Mouse (Mus musculus) kidney, embryonic 15.5 days (tissue): ENCODE measurements around the gene Pfdn5. TPM values are rescaled to one million over a fixed set of nuclear protein-coding genes. Genes with fewer than 3 reads are reported as not detected.

Source experiments
- ATAC-seq: fragments of 200-750 bp; cut with Nextera tagmentation; replicated peaks from 2 replicates; pipeline ENCODE4 v1.8.0; 2017; ENCODE audit warnings: moderate TSS enrichment; ENCODE audit not compliant: low FRiP score
- H3K27ac ChIP-seq: fragments of 300-500 bp; sonication (generic); 2 replicates; pipeline ENCODE4 v1.5.1; 2015; ENCODE audit warnings: mild to moderate bottlenecking, inconsistent platforms
- H3K27me3 ChIP-seq: fragments of 300-500 bp; sonication (generic); 2 replicates; pipeline ENCODE4 v1.6.1; 2015; ENCODE audit warnings: inconsistent platforms
- H3K36me3 ChIP-seq: fragments of 300-500 bp; sonication (generic); 2 replicates; pipeline ENCODE4 v1.6.1; 2015; ENCODE audit warnings: inconsistent platforms
- H3K4me1 ChIP-seq: fragments of 300-500 bp; sonication (generic); 2 replicates; pipeline ENCODE4 v1.6.1; 2015; ENCODE audit warnings: inconsistent platforms
- H3K4me2 ChIP-seq: fragments of 300-500 bp; sonication (generic); 2 replicates; pipeline ENCODE4 v1.6.1; 2015; ENCODE audit warnings: moderate library complexity, mild to moderate bottlenecking, inconsistent platforms
- H3K4me3 ChIP-seq: fragments of 300-500 bp; sonication (generic); replicated peaks from 2 replicates; pipeline ENCODE4 v1.5.1; 2015; ENCODE audit warnings: mild to moderate bottlenecking, inconsistent platforms
- H3K9ac ChIP-seq: fragments of 300-500 bp; sonication (generic); 2 replicates; pipeline ENCODE4 v1.6.1; 2015; ENCODE audit warnings: mild to moderate bottlenecking, inconsistent platforms
- H3K9me3 ChIP-seq: fragments of 300-500 bp; sonication (generic); replicated peaks from 2 replicates; pipeline ENCODE4 v1.6.1; 2016; ENCODE audit warnings: inconsistent platforms
- WGBS: fragments of 180-500 bp; shearing (Covaris S2); methylation state at CpG from one replicate; pipeline ENCODE4 v1.1.7; 2015; ENCODE audit warnings: mixed read lengths; 5-methylcytosine and 5-hydroxymethylcytosine counted together
- polyA plus RNA-seq: library from polyadenylated mRNA; unstranded; fragments of >200 nt; fragmentation: Nextera tagmentation; extraction: Ambion mirVana; gene quantifications from 2 replicates; pipeline ENCODE4 v1.2.1, GENCODE M21; 2015

The Pfdn5 gene
- polyA plus RNA-seq, 1 experiment from 2014 or later, result 382 TPM

DNA sequence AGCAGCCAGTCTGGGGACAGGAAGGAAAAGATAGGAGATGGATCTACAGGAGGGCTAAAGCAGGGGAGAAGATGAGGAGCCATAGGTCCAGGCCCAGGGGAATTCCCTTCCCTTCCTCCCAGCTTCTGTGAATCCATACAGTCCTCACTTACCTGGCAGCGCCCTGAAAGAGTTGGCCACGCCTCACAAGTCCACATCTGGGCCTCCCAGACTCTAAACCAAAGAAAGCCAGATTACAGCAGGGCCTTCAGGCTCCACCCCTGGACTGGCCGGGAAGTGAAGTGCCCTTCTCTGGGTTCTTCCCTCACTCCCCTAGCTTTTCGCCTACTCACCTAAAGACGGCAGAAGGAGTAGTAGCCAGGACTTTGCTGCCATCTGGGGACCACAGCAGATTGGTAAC is 13.7 kb downstream of the Pfdn5 start:
- 66% methylated on average over 5 of the region's 5 CpGs for WGBS
- H3K27me3 ChIP-seq, result no peaks in the 10 kb centered on the region
- no peak overlapping the region for H3K9ac ChIP-seq
- no peak for ATAC-seq
- H3K9me3 ChIP-seq, result no peaks in the 10 kb centered on the region
- no peak overlapping the region for H3K4me3 ChIP-seq
- peaks cover 94% of the 10 kb centered on the region for H3K36me3 ChIP-seq
- no peaks in the 10 kb centered on the region for H3K4me1 ChIP-seq
- H3K4me2 ChIP-seq, result no peak overlapping the region
- H3K27ac ChIP-seq, result no peak overlapping the region

DNA sequence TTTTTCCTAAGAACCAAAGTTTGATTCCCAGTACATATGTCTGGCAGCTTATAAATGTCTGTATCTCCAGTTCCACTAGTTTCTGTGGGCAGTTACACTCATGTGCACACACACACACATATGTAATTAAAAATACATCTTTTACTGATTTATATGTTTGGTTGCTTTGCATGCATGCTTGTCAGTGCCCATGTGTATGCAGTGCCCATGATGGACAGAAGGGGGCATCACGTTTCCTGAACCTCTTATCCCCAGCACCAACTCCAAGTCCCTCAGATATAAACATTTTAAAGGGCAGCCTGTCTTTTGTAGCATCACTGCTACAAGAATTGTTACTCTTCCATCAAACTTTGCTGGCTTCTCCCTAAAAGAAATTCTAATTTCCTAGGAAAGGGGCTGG is 15.7 kb downstream of the Pfdn5 start:
- no peak overlapping the region for H3K4me3 ChIP-seq
- WGBS, result 19% methylated on average over 1 of the region's 1 CpGs
- H3K27me3 ChIP-seq, result no peaks in the 10 kb centered on the region
- no peak overlapping the region for H3K4me2 ChIP-seq
- no peak overlapping the region for H3K27ac ChIP-seq
- no peaks in the 10 kb centered on the region for H3K4me1 ChIP-seq
- ATAC-seq, result no peak
- H3K36me3 ChIP-seq, result peaks cover 94% of the 10 kb centered on the region
- no peak overlapping the region for H3K9ac ChIP-seq
- H3K9me3 ChIP-seq, result no peaks in the 10 kb centered on the region

DNA sequence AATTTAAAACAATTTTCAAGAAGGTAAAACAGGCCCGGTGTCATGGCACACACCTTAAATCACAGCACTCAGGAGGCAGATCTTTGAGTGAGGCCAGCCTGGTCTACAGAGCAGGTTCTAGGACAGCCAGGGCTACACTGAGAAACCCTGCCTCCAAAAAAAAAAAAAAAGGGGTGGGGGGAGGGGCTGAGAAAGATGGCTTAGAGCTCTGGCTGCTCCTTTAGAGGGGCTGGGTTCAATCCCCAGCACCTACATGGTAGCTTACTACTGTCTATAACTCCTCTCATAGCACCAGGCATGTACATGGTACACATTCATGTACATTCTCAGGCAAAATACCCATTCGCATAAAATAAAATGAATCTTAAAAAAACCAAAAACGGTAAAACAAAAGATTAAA is 18.6 kb downstream of the Pfdn5 start:
- Histone ChIP-seq H3K27me3 (no peaks in the 10 kb centered on the region), H3K4me1 (0 out of 2 replicates have a peak, but pooled peaks cover under 1% of the 10 kb centered on the region), H3K27ac (no peak overlapping the region), H3K9me3 (no peaks in the 10 kb centered on the region), H3K36me3 (peaks cover 79% of the 10 kb centered on the region), H3K4me3 (no peak overlapping the region), H3K9ac (no peak overlapping the region), H3K4me2 (no peak overlapping the region)
- 94% methylated on average over 3 of the region's 3 CpGs for WGBS
- no peak for ATAC-seq

DNA sequence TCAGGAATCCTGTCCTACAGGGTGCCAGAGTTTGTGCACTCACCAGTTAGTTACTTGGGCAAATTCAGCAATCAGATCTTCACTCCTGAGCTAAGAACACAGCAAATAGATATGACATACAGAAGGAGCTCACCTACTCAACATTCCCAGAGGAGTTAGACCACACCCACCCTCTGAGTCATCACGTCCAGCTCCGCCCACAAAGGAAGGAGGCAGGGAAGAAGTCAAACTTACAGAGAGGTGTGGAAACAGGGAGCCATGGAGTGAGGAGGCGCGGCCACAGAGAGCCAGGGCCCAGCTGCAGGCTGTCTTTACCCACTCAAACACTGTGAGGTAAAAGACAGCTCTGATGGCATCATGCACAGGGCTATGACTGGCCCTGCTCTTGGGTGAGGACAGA is 20.5 kb downstream of the Pfdn5 start:
- 69% methylated on average over 4 of the region's 4 CpGs for WGBS
- no peak overlapping the region for H3K27ac ChIP-seq
- ATAC-seq, result no peak
- H3K4me3 ChIP-seq, result no peak overlapping the region
- H3K4me2 ChIP-seq, result no peak overlapping the region
- no peak overlapping the region for H3K9ac ChIP-seq
- peaks cover 10% of the 10 kb centered on the region for H3K4me1 ChIP-seq
- H3K36me3 ChIP-seq, result peaks cover 64% of the 10 kb centered on the region
- H3K9me3 ChIP-seq, result no peaks in the 10 kb centered on the region
- no peaks in the 10 kb centered on the region for H3K27me3 ChIP-seq

DNA sequence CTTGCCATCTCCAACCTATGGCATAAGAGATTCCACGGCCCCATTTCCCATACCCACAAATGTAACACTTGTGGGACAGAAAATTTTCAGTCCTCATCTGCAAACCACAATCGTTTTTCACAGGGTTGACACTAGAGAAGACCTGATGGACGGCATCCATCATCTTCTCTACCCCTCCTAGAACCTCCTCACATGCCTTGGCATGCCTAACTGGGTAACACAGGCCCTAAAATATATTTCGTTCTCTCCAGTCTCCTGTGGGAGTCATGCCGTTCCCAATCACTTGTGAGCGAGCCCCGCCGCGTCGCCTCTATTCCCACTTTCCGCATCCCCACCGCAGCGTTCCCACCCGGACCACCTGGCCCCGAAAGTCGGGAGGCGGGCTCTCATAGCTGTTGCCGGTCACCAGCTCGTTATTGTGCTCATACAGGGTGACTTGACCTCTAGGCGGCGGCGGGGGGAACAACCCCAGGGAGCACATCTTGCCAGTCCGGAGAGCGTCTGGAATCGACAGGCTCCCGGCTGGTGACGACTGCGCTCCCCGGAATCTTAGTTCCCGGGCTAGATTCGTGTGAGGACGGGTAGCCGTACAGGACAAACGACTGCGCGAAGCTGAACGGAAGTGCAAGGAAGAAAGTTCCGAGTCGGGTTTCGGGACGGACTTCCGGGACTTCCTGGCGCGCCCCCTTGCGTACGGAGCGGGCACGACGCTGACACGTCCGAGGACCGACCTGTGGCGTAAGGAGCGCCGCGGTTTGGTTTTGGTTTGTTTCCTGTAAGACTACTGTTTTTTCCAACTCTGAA is 24.4 kb downstream of the Pfdn5 start, which contains the start of gene Aaas:
TSS of gene Aaas (minus strand) at position 634 of the 804 bp plus-strand sequence.
- ATAC-seq, result peak; percentile 80
- H3K9ac ChIP-seq, result peak within 1 kb of the TSS; percentile 84
- under 1% methylated on average over 56 of the region's 56 CpGs for WGBS
- H3K4me2 ChIP-seq, result peak within 1 kb of the TSS; percentile 89
- H3K4me1 ChIP-seq, result peaks cover 15% of the 10 kb centered on the region
- peak within 1 kb of the TSS; percentile 80 for H3K4me3 ChIP-seq
- H3K27me3 ChIP-seq, result no peaks in the 10 kb centered on the region
- H3K27ac ChIP-seq, result peak within 1 kb of the TSS; percentile 85
- peaks cover 27% of the 10 kb centered on the region for H3K36me3 ChIP-seq
- H3K9me3 ChIP-seq, result no peaks in the 10 kb centered on the region

DNA sequence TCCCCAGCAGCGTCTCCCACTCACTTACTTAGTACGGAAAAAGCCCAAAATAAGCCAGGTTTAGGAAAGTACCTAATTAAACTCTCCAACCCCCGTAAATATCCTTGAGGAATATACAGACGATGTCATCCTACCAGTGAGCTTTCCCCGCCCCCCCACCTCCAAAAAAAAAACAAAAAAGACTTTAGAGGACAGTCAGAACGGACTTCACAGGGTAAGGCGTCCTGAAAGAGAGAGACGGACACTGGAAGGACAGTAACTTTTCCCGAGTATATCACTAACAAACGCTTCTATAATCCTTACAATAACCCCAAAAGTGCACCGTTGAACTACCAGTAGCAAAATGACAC is 25.0 kb downstream of the Pfdn5 start:
- ATAC-seq, result 0 out of 2 replicates have a peak, but pooled peaks have one; percentile 19
- peaks cover 20% of the 10 kb centered on the region for H3K4me1 ChIP-seq
- H3K4me3 ChIP-seq, result peak overlapping the region; percentile 80
- WGBS, result 10% methylated on average over 11 of the region's 11 CpGs
- peak overlapping the region; percentile 84 for H3K9ac ChIP-seq
- no peaks in the 10 kb centered on the region for H3K27me3 ChIP-seq
- peaks cover 21% of the 10 kb centered on the region for H3K36me3 ChIP-seq
- H3K4me2 ChIP-seq, result peak overlapping the region; percentile 89
- peak overlapping the region; percentile 85; the same call in 1 of the 2 replicates for H3K27ac ChIP-seq
- H3K9me3 ChIP-seq, result no peaks in the 10 kb centered on the region

DNA sequence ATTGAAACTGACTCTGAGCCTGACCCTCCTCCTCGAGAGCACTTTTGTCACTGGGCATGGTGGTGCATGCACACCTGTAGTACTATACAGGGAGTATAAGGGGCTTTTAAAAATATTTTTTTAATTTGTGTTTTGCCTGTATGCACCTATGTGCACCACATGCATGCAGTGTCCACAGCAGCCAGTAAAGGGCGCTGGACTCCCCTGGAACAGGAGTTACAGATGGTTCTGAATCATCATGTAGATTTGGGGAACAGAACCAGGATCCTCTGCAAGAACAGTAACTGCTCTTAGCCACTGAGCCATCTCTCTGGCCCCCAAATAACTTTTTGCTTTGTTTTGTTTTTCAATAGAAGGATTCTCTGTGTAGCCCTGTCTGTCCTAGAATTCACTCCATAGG is 26.3 kb downstream of the Pfdn5 start:
- no peak for ATAC-seq
- Histone ChIP-seq H3K36me3 (peaks cover 9% of the 10 kb centered on the region), H3K4me2 (no peak overlapping the region), H3K9ac (no peak overlapping the region), H3K27ac (no peak overlapping the region), H3K4me1 (peaks cover 33% of the 10 kb centered on the region), H3K27me3 (peaks cover 3% of the 10 kb centered on the region; the same call in 1 of the 2 replicates), H3K4me3 (no peak overlapping the region), H3K9me3 (no peaks in the 10 kb centered on the region)
- WGBS, result 59% methylated on average over 2 of the region's 2 CpGs

DNA sequence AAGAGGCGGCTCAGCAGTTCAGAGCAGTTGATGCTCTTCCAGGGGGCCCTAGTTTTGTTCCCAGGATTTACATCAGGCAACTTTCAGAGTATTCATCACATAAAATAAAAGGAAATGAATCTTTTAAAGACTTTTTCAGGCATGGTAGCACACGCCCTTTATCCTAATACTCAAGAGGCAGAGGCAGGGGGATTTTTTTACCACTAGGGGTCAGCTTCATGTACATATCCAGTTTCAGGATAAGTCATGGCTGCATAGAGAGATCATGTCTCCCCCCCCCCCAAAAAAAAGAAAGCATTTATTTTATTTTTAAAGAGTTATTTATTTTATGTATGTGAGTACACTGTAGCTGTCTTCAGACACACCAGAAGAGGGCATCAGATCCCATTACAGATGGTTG is 28.1 kb downstream of the Pfdn5 start:
- Histone ChIP-seq H3K9me3 (no peaks in the 10 kb centered on the region), H3K9ac (no peak overlapping the region), H3K27me3 (peaks cover 18% of the 10 kb centered on the region), H3K4me3 (no peak overlapping the region), H3K36me3 (no peaks in the 10 kb centered on the region), H3K4me1 (peaks cover 51% of the 10 kb centered on the region), H3K4me2 (no peak overlapping the region), H3K27ac (no peak overlapping the region)
- 78% methylated on average over 2 of the region's 2 CpGs for WGBS
- ATAC-seq, result no peak

DNA sequence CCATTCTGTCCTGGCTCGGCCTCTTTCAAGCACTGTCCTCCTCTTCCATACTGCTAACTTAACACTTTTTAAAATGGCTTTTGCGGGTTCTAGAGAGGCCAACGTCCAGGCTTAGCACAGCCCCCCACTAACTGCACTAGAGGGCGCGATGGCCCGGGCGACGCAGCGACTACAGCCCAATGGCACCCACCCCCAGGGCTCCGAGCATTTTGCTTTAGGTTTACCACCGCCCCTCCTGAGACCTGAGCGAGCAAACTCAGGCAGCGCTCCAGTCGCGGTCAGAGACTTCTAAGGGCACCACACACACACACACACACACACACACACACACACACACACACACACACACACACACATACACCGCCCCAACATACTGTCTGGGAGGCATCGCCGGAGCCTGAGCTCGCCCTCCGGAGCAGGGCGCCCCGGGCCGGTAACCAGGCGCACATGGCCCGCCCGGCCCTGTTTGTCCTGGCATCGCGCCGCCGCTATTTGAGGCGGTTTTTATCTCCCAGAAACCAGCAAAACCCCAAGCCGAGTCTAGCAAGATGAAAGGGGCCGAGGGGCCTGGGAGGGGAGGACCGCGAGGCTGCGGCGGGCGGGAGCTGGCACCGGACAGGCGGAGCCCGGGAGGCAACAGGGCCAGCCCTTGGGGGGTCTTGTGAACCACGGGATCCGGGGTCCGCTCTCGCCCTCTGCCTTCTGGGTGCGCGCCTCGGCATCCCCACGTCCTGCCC is 29.4 kb downstream of the Pfdn5 start:
- Histone ChIP-seq H3K4me3 (peak overlapping the region; percentile 47), H3K27me3 (peaks cover 30% of the 10 kb centered on the region), H3K9me3 (no peaks in the 10 kb centered on the region), H3K4me1 (peaks cover 45% of the 10 kb centered on the region), H3K27ac (peak overlapping the region; percentile 92), H3K36me3 (no peaks in the 10 kb centered on the region), H3K4me2 (peak overlapping the region; percentile 79), H3K9ac (peak overlapping the region; percentile 58)
- peak; percentile 63 for ATAC-seq
- under 1% methylated on average over 47 of the region's 49 CpGs for WGBS

DNA sequence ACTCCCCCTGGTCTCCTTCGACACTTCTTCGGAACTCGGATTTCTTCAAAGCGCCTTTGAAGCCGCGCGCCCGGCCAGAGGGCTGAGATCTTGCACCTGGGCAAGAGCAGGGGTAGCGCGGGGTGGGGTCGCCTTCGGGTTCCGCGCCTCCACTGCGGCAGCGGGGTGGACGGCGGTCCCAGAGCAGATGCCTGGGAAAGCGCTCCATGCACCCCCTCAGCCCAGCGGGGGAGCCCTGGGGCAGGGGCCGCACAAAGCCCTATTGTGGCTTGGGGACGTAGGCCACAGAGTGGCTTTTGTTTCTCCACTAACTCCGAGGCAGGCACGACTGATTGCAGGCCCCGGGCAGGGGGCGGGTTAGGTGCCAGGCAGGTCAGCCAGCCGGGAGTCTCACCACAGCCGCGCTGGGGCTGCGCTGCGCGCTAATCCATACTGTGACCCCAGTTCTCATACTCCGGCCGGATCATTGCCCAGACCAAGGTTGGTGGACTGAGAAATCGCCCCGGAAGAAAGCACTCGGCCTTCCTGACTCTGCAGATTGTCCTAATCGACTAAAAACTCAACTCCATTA is 30.0 kb downstream of the Pfdn5 start:
- Histone ChIP-seq H3K27ac (peak overlapping the region; percentile 92), H3K36me3 (no peaks in the 10 kb centered on the region), H3K4me3 (peak overlapping the region; percentile 47), H3K9ac (peak overlapping the region; percentile 58), H3K9me3 (no peaks in the 10 kb centered on the region), H3K27me3 (peaks cover 31% of the 10 kb centered on the region), H3K4me2 (peak overlapping the region; percentile 79), H3K4me1 (peaks cover 44% of the 10 kb centered on the region)
- peak; percentile 67 for ATAC-seq
- WGBS, result under 1% methylated on average over 38 of the region's 38 CpGs

DNA sequence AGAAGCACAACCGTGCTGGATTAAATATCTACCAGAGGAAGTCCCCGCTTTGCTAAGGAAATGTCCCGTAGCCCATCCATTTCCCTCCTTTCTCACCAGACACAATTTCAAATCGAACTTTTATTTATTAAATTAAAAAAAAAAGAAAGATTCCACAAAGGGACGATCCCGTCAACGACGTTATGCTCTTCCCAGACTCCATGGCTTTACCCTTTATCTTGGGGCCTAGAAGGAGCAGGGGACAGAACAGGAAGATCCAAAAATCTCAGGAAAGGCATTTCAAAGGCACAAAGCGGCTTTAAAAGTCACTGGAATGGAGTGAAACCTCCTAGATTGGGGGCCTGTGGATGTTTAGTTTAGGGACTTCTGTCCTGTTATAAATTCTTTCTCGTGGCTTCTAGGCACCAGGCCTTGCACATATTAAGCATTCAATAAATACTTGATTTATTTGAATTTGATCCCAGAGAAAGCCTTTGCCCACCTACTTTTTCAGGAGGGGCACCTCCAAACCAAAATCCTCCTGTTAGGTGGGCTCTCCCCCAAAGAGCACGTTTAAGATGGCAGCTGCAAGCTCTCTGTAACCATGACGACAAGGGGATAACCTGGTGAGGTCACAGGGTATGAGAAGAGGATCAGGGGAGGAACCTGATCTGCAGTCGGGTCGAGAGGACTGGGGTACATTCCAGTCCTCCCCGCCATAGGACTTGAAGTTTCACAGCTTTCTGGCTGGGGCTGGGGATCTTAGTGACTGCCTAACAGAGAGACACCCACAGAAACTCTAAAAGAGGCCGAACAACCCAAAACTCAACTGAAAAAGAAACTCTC is 30.8 kb downstream of the Pfdn5 start:
- Histone ChIP-seq H3K27me3 (peaks cover 31% of the 10 kb centered on the region), H3K4me2 (peak overlapping the region; percentile 79), H3K9me3 (no peaks in the 10 kb centered on the region), H3K4me3 (peak overlapping the region; percentile 47; the same call in 1 of the 2 replicates), H3K27ac (peak overlapping the region; percentile 92), H3K9ac (peak overlapping the region; percentile 58; the same call in 1 of the 2 replicates), H3K36me3 (no peaks in the 10 kb centered on the region), H3K4me1 (peaks cover 41% of the 10 kb centered on the region)
- no peak; the same call in 1 of the 2 replicates for ATAC-seq
- 38% methylated on average over 16 of the region's 16 CpGs for WGBS
